Mouse (Mus musculus) MEL (cell line): ENCODE results near the gene Qrich1.

Experiments used
- CTCF ChIP-seq, 3 experiments: IDR thresholded peaks in 2 of 3; conservative IDR thresholded peaks in 1 of 3; 2 replicates each; pipeline ENCODE4 v1.5.1; 2011 to 2012; ENCODE audit warnings: low read length in 3 of 3, low read depth in 2 of 3, mild to moderate bottlenecking in 2 of 3, improper control_type of control experiment in 1 of 3, inconsistent platforms in 1 of 3, mixed read lengths in 1 of 3, moderate library complexity in 1 of 3; ENCODE audit not compliant: control insufficient read depth in 1 of 3, insufficient read depth in 1 of 3, poor library complexity in 1 of 3, severe bottlenecking in 1 of 3
- E2F4 ChIP-seq: IDR thresholded peaks from 2 replicates; pipeline ENCODE4 v1.6.1; 2011; ENCODE audit warnings: low read depth, low read length, improper control_type of control experiment, borderline replicate concordance
- MAFK ChIP-seq: IDR thresholded peaks from 2 replicates; pipeline ENCODE4 v1.6.1; 2011; ENCODE audit warnings: low read depth, mild to moderate bottlenecking, low read length, improper control_type of control experiment, borderline replicate concordance
- MAX ChIP-seq: IDR thresholded peaks from 2 replicates; pipeline ENCODE4 v1.6.1; 2011; ENCODE audit warnings: low read length, improper control_type of control experiment
- NELFE ChIP-seq: IDR thresholded peaks from 2 replicates; pipeline ENCODE4 v1.6.1; 2011; ENCODE audit warnings: low read depth, low read length, improper control_type of control experiment
- POLR2A ChIP-seq, 2 experiments: IDR thresholded peaks; 2 replicates each; pipeline ENCODE4 v1.6.1; 2011 to 2012; ENCODE audit warnings: low read length in 2 of 2, mild to moderate bottlenecking in 2 of 2, control low read depth in 1 of 2, improper control_type of control experiment in 1 of 2, low read depth in 1 of 2, moderate library complexity in 1 of 2; ENCODE audit not compliant: control insufficient read depth in 1 of 2, insufficient read depth in 1 of 2, poor library complexity in 1 of 2
- USF1 ChIP-seq: IDR thresholded peaks from 2 replicates; pipeline ENCODE4 v1.6.1; 2014; ENCODE audit warnings: low read depth, mild to moderate bottlenecking, inconsistent platforms, low read length, improper control_type of control experiment, moderate library complexity
- ZC3H11A ChIP-seq: IDR thresholded peaks from 2 replicates; pipeline ENCODE4 v1.6.1; 2012; ENCODE audit warnings: low read depth, mild to moderate bottlenecking, inconsistent platforms, low read length, improper control_type of control experiment
- ZKSCAN1 ChIP-seq: IDR thresholded peaks from 2 replicates; pipeline ENCODE4 v1.6.1; 2012; ENCODE audit warnings: low read depth, mild to moderate bottlenecking, inconsistent platforms, low read length, improper control_type of control experiment, moderate library complexity

DNA sequence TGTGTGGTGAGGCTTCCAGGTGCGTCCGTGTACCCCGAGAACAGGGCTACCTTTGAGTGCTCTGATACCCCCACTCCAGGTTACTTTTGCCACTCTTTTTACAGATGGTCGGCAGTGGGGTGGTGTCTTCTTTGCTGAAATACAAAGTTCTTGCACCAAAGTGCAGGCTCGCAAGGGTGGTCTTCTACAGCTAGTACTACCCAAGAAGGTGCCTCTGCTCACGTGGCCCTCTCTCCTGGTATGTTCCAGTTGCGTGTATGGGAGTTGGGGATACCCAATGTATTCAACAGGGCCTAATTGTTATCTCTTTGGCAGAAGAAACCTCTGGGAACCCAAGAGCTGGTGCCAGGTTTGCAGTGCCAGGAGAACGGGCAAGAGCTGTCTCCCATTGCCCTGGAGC is 23.4 kb upstream of the Qrich1 start:
- no peak for TF ChIP-seq POLR2A (IDR thresholded peaks at IDR 0.05; ENCODE audit: control insufficient read depth in 1 of 2, insufficient read depth in 1 of 2, low read depth in 1 of 2, low read length in 2 of 2, poor library complexity in 1 of 2)
- no peak for TF ChIP-seq CTCF (IDR thresholded peaks at IDR 0.05 in 2 of 3, conservative IDR thresholded peaks at IDR 0.05 in 1 of 3; ENCODE audit: control insufficient read depth in 1 of 3, insufficient read depth in 1 of 3, low read depth in 2 of 3, low read length in 3 of 3, poor library complexity in 1 of 3, severe bottlenecking in 1 of 3)
- TF ChIP-seq E2F4: no peak
- no peak for TF ChIP-seq MAX
- no peak for TF ChIP-seq USF1
- TF ChIP-seq MAFK: no peak
- no peak for TF ChIP-seq ZKSCAN1
- no peak for TF ChIP-seq ZC3H11A
- no peak for TF ChIP-seq NELFE
